Mouse (Mus musculus): ENCODE measurements around the gene Csf1.
A peak's percentile ranks its signal among the peaks of the same experiment; 100 is the strongest.

Csf1 gene

DNA sequence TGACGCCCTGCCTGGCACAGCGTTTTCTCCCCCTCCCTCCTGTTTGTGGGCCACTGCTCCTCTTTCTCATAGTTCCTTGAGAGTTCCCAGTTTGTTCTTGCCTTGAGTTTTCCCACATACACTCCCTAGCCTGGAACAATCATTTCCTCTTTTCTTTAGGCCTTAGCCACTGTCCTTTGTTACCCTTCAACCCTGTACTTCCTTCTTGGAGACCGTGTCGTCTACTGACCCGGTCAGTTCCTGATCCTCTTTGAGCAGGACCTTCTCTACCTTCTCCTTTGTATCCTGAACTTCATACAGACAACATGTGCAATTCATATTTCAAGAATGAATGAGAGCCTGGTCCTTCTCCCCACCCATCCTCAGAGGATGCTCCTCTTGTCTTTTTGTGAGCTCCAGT is 21.0 kb upstream of the Csf1 start:
- DNase-seq (ENCODE audit: low read depth, low spot score): no peak

DNA sequence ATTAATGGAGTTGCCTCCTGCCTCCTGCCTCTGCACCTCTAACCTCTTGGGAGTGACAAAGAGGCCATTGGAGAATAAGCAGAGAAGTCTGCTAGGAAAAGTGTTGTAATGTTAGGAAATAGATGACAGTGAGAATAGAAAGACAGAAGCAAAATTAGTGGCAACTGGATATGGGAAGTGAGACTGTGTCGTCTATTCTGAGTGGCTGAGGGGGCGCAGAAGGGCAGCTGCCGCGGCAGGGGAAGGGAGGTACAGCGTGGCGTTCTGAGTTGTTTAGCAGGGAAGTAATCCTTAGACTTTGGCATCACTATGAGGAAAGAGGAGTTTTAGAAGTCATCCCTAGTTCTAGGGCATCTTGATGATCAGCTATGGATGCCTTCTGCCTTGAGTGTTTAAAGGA is 17.7 kb upstream of the Csf1 start:
- no peak for DNase-seq (ENCODE audit: low read depth, low spot score)

DNA sequence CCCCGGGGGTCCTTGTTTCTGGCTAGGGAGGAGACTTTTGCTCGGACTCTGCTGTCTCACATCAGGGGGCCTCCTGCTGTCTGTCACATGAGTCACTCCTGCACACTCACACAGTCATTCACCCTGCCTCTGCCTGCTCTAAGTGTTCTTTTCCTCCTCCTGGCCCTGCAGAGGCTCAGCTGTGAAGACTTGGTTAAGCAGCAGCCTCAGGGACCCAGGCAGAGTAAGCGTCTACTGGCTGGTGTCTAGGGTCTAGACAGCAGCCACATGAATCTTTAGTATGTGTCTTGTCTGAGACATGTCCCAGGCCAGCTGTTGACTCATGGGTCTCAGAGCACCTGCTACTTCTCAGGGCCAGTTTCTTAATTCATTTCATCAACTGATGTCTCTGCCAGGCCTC is 16.0 kb upstream of the Csf1 start:
- DNase-seq (ENCODE audit: low read depth, low spot score): peak; percentile 53

DNA sequence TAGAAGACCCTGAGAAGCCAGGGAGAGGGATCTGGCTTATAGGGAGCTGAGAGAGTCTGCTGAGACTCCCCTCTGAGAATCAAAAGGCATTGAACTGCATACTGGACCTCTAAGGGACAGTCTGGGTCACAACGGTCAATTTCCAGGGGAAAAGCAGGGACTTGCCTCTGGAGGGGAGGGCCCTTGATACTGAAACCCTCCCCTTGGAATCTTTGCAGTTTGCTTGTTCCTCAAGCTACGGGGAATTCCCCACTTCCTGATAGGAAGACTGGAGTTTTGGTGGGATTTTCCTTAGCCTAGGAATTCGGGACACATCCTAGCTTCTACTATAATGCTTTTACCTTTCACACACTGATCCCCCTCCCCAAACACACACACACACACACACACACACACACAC is 15.5 kb upstream of the Csf1 start:
- no peak for DNase-seq (ENCODE audit: low read depth, low spot score)

DNA sequence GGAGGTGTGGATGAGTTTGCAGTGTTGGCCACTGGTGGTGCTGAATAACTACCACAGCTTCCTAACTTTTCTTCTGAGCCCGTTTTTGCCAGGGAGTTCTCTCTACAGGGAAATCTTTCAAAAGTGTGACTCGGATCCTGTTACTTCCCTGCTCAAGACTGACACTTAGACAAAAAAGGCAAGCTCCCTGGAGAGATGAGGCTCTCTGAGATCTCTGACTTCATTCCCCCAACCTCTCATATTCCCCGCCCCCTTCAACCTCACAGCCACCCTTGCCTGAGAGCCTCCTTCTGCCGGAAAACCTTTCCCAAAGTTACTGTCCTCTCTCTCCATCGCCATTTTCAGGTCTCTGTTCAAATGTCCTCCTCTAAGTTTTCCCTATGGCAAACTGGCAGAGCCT is 14.8 kb upstream of the Csf1 start:
- no peak for DNase-seq (ENCODE audit: low read depth, low spot score)

DNA sequence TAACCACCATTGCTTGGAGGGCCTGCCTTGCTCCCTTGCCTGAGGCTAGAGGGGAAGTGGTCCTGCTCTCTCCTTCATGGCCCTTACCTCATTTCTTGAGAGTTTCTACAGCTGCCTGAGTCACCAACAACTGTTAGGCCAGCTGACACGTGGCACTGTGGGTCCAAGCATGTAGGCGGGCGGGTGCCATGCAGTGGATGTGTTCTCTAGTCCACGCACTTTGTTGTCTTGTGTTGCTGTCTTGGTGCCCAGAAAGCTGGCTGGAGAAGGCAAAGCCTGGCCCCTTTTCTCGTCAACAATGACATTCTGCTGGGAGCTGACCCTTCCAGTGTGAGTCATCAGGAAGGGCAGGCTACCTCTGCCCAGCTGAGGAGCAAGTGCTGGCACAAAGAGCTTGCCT is 12.6 kb upstream of the Csf1 start:
- DNase-seq (ENCODE audit: low read depth, low spot score): no peak

DNA sequence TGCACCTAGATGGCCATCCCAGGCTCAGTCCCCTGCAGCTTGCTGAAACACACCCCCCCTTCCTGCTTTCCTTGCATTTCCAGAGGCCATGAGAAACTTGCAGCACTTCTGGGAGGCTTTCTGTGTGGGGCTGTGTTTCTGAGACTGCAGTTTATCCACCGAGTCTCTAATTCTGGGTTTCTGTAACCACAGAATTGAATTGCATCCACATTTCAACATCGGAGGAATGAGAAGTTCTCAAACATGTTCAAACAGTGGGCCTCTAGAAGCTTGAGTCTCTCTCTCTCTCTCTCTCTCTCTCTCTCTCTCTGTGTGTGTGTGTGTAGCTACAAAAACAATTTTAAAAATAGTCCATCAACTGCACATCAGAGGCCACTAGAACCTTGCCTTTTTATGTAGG is 9.4 kb upstream of the Csf1 start:
- DNase-seq (ENCODE audit: low read depth, low spot score): no peak

DNA sequence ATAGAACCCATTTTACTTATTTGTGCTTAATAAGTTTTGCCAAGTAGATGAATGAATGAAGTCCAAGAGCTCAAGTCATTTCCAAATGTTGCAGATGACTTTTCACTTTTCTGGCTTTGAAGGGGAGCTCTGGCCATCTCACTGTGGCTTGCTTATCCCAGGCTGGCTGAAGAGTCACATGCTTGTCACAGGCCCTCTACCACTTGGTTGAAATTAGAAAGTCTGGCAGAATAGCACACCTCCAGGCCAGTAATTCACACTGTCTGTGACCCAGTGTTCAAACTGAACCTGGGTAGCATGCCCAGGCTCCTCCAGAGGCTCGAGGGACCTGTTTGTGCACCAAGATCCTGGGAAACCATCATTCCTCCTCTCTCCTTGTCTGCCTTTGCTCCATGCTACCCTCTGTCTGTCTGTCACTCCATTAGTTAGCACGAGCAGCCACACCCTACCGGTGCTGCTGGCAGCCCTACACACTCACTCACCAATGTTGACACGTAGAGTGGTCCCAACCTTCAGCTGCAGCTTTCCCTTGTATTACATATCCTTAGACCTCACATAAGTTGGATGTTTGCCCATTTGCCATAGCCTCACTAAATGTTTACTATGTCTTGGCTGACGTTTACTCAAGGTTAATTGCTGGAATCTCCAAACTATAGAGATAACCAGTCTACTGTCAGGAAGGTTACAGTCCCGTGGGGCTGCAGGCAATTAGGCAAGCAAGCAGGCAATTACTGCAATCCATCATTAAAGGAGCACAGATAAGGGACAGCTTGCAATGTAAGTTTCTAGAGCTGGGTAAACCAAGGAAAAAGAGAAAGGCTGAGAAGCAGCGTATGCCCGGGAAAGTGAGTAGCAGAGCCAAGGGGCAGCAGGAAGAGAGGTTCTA is 8.1 kb upstream of the Csf1 start:
- no peak for DNase-seq (ENCODE audit: low read depth, low spot score)

DNA sequence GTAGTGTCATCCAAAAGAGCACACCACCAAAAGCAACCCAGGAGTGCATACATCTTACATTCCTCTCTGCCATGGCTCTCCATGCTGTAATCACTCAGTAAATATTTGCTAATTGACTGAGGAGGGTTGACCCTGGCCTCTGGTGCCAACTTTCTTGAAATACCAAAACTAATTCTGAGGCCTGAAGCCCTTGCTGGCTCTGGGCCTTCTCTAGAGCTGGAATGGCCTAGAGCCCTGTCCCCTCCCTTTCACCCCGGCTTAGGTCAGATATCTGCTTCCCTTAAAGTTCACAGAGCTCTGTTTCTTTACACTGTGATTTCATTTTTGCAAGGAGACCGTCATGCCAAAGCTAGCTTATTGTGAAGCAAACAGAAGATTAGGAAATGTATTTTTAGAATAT is 6.5 kb upstream of the Csf1 start:
- DNase-seq (ENCODE audit: low read depth, low spot score): no peak

DNA sequence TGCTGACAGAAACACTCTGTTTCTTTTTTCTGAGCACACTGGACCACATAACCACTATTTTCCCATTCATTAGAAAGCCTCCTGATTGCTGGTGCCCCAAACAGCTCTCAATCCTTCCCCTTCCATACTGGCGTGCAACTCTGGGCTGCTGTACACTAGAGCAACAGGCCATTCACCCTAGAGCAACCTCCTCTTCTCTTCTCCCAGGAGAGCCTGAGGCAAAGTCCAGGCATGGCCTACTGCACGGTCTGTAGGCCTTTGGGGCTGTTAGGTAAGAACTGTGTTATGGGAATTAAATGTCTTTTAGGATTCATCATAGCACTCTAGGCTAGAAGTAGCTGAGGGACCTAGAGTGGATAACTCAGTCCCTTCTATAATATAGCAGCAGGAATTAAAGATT is 5.7 kb upstream of the Csf1 start:
- DNase-seq (ENCODE audit: low read depth, low spot score): no peak

DNA sequence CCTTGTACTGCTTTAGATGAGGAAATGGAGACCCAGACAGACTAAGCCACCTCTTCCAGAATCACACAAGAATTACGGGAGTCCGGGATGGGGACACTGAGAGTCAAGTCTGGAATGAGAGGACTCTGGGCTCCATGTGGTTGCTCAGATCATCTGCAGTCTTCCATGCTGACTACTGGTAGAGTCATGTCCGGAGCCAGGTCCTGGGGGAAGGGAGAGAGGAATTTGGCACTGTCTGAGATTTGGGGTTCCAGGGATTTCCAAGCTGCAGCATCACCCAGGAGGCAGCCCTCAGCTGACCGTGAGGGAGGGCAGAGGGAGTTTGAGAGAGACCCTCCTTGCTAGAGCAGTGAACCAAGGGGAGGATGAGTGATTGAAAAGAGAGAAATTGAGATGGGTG is 3.3 kb upstream of the Csf1 start:
- no peak for DNase-seq (ENCODE audit: low read depth, low spot score)

DNA sequence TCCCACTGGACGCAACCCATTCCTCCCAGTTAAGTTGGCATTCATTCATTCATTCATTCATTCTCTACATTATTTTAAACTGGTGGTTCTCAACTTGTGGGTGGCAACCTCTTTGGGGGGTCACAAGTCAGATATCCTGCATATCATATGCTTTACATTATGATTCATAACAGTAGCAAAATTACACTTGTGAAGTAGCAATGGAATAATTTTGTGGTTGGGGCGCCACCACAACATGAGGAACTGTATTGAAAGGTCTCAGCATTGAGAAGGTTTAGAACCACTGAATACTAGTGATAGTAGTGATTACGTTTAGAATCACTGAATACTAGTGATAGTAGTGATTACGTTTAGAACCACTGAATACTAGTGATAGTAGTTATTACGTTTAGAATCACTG is 1.2 kb upstream of the Csf1 start:
- no peak for DNase-seq (ENCODE audit: low read depth, low spot score)

DNA sequence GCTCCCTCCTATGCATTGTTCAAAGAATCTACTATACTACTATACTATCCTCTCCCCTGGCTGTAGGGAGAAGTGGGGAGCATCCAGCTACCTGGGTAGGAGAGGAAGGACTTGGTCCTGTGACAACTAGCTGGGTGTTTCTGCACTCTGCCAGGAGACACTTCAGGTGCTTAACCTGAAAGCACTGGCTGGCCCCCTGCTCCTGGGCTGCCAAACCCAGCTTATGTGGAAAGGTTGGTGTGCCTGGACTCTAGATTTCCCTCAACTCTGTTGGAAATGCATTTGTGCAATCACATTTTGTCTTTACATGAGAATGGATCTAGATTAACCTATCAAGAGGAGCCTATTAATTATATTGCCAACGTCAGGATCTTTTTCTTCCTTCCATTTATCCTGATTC is 502 bp upstream of the Csf1 start:
- no peak for DNase-seq (ENCODE audit: low read depth, low spot score)

DNA sequence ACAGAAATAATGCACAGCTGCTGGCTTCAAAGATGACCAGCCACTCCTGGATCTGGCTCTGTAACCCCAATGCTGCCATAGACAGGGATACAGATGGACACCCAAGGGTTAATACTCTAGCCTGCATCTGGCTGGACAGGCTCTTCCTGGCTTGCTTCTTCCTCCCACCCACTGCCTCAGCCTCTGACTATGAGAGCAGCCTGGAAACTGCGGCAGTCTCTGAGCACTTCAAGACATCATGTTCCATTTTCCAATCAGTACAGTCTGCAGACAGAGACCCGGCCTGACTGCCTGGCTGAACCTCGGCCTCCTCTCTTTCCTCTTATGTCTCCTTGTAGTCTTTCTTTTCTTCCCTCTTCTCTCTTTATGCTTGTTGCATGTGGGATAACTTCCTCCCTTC is 1.6 kb downstream of the Csf1 start:
- DNase-seq (ENCODE audit: low read depth, low spot score): no peak

DNA sequence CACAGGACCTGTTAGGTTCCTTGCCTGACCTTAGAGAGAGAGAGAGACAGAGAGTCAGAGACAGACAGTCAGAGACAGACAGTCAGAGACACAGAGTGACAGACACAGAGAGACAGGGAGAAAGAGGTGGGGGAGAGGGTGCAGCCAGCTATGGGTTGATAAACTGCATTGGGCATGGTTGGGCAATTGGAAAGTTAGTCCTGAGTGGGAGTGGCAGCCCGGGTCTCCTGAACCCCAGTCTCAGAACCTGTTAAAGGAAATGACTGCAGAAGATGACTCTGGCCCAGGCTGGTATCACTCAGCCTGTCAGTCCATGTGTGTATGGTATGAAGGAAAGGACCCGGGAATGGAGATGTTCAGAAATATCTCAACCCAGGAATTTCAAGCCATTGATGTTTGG is 2.1 kb downstream of the Csf1 start:
- no peak for DNase-seq (ENCODE audit: low read depth, low spot score)

DNA sequence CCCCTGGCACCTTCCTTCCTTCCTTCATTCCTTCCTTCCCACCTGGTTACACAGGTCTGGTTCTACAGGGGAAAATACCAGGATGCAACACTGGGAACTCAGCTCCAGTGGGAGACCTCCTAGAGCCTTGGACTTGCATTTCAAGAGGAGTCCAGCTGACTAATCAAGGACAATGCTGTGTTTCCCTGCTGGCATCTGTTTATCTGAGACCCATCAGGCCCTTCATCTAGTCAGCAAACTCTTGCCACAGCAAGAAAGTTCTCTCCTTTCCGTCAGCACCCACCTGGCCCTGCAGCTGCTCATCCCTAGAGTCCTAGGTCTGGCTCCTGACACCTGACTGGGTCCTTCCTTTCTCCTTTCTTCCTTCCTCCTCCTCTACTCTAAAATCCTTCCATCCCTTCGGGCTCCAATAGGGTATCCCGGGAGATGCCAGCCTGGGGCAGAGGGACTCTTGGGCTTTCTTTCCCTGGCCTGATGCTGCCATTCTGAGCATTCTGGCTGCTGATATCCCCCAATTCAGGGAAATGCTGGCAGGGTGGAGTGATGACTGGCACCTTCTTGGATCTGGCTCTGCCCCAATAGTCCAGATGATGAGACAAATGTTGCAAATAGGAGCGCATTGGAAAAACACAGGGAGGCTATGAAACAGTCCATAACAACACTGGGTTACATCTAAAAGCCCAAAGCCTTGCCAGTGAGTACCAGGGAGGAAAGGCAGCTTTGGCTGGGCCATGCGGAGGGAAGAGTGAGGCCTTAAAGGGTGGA is 2.7 kb downstream of the Csf1 start:
- DNase-seq (ENCODE audit: low read depth, low spot score): no peak

DNA sequence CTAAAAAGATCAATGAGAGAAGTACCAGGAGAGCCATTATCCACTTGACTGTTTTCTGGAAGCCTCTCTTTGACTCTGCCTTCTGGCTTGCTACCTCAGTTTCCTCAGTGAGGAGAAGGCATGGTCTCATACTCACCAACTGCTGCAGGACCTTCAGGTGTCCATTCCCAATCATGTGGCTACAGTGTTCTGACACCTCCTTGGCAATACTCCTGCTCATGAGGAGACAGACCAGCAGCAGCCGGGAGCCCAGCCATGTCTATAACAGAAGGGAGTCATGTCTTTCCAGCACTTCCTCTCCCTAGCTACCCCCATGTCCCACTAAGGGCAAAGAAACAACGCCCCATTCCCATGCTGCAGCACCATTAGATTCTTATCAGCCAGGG is 3.8 kb downstream of the Csf1 start:
- DNase-seq (ENCODE audit: low read depth, low spot score): no peak

DNA sequence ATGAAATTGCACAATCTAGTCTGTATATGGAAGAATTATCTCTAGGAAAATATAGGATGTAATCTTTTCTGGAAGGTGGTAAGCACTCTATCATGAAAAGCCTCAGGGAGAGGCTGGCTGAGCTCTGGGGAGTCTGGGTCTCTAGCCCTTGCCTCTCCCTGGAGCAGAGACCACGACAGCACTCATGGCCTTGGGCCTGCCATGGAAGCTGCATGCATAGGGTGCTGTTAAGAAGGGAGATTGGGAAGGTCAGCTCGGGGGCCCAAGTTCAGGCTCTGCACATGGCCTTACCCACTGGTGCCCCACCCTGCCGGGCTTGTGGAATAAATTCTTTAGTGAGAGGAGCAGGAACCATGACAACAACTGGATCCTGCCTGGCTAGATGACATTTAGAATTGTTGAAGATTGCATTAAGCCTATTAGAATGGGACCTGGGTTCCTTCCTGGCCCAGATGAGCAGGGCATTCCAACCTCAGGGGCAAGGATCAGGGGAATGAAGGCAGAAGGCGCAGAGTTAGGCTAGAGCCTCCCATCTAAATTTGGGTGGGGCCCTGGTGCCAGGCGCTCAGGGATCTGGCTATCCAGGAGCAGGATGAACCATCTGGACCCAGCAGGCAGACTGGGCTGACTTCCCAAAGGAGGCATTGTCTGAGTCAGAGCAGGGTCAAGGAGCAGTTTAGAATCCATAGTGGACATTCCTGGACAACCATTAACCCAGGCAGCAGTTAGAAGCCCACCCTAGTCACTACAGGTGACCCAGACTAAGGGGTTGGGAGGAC is 4.4 kb downstream of the Csf1 start:
- no peak for DNase-seq (ENCODE audit: low read depth, low spot score)

DNA sequence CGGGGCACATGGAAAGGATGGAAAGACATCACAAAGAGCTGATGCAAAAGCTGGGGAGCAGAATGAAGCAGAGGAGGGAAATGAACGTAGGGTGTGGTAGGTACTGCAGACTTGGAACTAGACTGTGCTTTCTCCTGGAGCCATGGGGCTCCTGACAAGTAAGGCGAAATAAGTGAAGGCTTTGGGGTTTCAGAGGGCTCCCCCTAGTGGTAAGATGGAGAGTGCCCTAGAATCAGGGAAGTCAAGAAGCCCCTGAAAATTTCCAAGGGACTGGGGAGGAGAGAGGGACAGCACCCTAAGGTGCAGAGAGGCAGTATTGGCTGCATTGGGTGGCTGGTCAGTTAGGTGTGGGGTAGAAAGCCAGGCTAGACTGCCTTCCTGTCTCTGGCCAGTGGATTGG is 5.6 kb downstream of the Csf1 start:
- no peak for DNase-seq (ENCODE audit: low read depth, low spot score)

DNA sequence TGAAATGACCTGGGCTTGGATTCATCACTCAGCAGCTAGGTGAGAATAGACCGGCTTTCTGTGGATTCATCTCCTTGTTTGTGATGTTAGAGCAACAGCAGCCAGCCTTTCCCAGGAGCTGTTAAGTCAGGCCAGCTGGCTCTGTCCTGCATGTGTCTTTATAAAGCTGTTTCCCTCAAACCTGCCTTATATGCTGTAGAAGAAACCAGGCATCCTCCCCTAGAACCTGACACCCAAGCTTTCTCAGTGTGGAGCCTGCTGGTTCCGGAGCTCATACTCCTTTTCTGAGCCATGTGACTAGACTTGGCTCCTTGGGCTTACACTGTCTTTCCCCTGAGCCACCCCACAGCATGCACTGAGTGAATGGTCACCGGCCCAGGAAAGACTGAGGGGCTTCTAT is 8.7 kb downstream of the Csf1 start:
- no peak for DNase-seq (ENCODE audit: low read depth, low spot score)

DNA sequence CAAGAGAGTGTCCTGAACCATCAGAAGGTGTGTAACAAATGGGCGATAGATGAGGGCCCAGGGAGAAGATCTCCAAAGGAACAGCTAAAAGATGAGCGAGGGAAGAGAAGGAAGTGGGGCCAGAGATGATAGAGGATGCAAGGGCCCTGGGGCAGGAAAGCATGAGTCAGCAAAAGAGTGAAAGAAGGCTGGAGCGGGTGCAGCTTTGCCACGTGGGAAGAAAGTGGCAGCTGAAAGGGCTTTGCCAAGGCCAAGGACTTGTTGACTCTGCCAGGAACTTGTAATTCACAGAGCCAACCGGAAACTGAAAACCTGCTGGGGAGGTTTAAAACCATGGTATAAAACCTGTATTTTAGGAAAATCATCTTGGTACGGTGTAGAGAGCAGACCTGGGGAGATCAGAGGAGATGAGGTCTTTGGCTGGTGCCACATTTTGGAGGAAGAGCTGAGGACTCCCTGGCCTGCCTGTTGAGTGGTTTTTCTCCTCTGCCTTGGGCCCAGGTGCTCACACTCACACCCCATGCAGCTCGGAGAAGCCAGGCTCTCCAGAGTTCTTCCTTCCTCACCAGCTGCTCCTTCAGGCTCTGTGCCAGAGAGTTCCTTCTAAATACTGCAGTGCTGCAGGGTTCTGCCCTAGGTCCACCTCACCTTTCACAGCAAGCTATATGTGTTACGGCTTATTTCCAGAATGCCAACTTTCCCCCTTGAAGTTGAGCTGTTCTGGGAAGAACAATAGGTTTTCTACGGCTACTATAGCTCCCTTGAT is 9.3 kb downstream of the Csf1 start:
- no peak for DNase-seq (ENCODE audit: low read depth, low spot score)

DNA sequence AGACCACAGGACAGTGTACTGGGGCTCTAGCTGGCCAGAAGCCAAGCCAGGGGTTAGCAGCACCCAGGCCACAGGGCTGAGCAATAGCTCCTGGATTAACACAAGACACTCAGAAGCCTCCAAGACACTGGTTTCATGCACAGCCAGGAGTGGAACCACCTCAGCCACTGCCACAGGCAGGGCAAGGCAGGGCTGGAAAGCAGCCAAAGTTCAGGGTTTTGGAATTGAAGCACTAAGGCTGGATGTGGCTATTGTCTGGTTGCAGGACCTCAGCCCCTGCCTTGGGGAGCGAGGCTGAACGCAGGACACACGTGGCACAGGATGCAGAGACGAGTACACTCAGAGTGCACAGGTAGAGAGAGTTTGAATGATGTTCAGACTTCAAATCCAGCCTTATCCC is 10.8 kb downstream of the Csf1 start:
- DNase-seq (ENCODE audit: low read depth, low spot score): no peak

All from skeletal muscle tissue, adult 2 months (tissue).